Mouse (Mus musculus): ENCODE measurements around the gene Nudt7.

GRCm38 (mm10) chr8:114176721-114177120 lies 43.4 kb downstream of the Nudt7 start:
- no peak for TF ChIP-seq POLR2A (IDR thresholded peaks at IDR 0.05; ENCODE audit: low read depth, low read length)
- TF ChIP-seq CTCF (IDR thresholded peaks at IDR 0.05; ENCODE audit: borderline replicate concordance, insufficient read depth, low read length) = no peak

Data from embryonic fibroblast, embryonic 13.5 days (primary cell).